Mouse (Mus musculus) cerebellum, adult 2 months (tissue): ENCODE data around the gene Rps24. TPM values are rescaled to one million over a fixed set of nuclear protein-coding genes. Genes with fewer than 3 reads are reported as not detected.
A peak's percentile ranks its signal among the peaks of the same experiment; 100 is the strongest.
"Not testable (repeated sequence)": the region's sequence is repeated elsewhere in the genome, so short reads cannot be mapped to it uniquely, and the experiment has no call there.

ENCODE experiments used
- DNase-seq, 2 experiments: peaks; one replicate each; pipeline ENCODE4 v3.0.0; 2021
- H3K27ac ChIP-seq: fragments of 200-500 bp; 2 replicates; pipeline ENCODE4 v1.5.1; 2012; ENCODE audit warnings: low read length, control low read depth, inconsistent platforms; ENCODE audit not compliant: insufficient read depth
- H3K27me3 ChIP-seq: fragments of 200-500 bp; 2 replicates; pipeline ENCODE4 v1.6.1; 2012; ENCODE audit warnings: inconsistent platforms, mild to moderate bottlenecking, low read length, moderate library complexity; ENCODE audit not compliant: control insufficient read depth, insufficient read depth
- H3K4me1 ChIP-seq: fragments of 200-500 bp; 2 replicates; pipeline ENCODE4 v1.6.1; 2011; ENCODE audit warnings: low read length; ENCODE audit not compliant: control insufficient read depth, insufficient read depth
- H3K4me3 ChIP-seq: fragments of 200-500 bp; replicated peaks from 2 replicates; pipeline ENCODE3; 2011; ENCODE audit warnings: mild to moderate bottlenecking, low read depth, low read length, control low read depth; ENCODE audit not compliant: insufficient read depth
- CTCF ChIP-seq: fragments of 200-500 bp; IDR thresholded peaks from 2 replicates; pipeline ENCODE4 v1.5.1; 2011; ENCODE audit warnings: low read depth, mild to moderate bottlenecking, control low read depth, low read length, moderate library complexity, borderline replicate concordance; ENCODE audit not compliant: insufficient read depth
- POLR2A ChIP-seq: fragments of 200-500 bp; IDR thresholded peaks from 2 replicates; pipeline ENCODE4 v1.6.1; 2011; ENCODE audit warnings: low read length, control low read depth, borderline replicate concordance; ENCODE audit not compliant: insufficient read depth
- WGBS: fragments of 180-500 bp; shearing (Covaris S2); methylation state at CpG from one replicate; pipeline ENCODE4 v1.1.7; 2018; 5-methylcytosine and 5-hydroxymethylcytosine counted together
- polyA plus RNA-seq: library from polyadenylated mRNA; depleted of rRNA; stranded (reverse); fragments of >200 nt; gene quantifications from 2 replicates; pipeline ENCODE4 v1.2.3, GENCODE M21; 2012; rRNA removed

Rps24 gene
- polyA plus RNA-seq, result 1,301 and 1,467 TPM in 2 replicates

DNA sequence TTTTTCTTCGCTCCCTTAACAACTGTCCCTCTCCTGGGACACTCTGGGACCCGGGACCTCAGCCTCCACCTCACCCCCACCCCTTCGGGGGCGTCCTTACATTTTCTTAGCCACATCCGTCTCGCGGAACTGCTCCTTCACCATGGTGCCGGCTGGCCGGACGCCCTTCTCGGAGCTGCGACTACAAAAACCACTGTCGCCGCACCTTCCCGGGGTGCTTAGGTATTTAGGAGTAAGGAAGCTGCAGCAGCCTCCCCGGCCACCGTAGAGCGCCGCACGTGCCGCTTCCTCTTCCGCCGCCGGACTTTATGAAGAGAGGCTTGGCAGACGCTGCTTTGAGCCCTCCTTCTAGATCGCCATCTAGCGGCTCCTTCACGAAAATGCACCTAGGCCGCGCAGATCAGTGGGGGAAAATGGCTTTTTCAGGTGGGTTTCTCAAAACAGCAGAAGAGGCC is at the start of gene Rps24, which contains the start of gene Polr3a:
TSS of gene Rps24 (plus strand) at position 353 of the 455 bp plus-strand sequence.
TSS of gene Polr3a (minus strand) at position 286 of the 455 bp plus-strand sequence.
- TF ChIP-seq POLR2A (peak; percentile 44; the same call in 1 of the 2 replicates), CTCF (peak; percentile 76)
- Histone ChIP-seq H3K27me3 (no peaks in the 10 kb centered on the region), H3K4me1 (peaks cover 7% of the 10 kb centered on the region), H3K4me3 (peak within 1 kb of the TSS; percentile 75), H3K27ac (no peak within 1 kb of the TSS)
- peak; percentile 91 to 92 for DNase-seq
- under 1% methylated on average over 30 of the region's 30 CpGs for WGBS

DNA sequence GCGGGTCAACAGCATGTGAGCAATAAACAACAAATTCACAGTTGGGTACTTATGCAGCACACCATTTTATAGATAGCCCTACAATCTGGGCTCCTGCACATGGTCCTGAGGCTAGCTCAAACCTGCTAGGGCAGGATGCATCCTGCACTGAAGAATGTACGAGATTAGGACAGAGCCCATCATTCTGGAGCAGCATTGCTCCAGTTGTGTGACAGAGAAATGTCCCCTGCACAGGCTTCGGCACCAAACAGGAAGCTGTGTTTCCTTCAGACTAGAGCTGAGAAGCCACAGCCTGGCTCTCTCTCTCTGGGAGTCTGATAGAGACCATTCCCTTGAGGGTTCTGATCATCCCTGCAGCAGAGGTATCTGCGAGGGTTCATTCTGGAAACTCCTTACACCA is 43.4 kb upstream of the Rps24 start:
- WGBS, result 94% methylated on average over 4 of the region's 4 CpGs
- H3K4me3 ChIP-seq, H3K27ac ChIP-seq, DNase-seq, H3K27me3 ChIP-seq, H3K4me1 ChIP-seq: not testable (repeated sequence)

DNA sequence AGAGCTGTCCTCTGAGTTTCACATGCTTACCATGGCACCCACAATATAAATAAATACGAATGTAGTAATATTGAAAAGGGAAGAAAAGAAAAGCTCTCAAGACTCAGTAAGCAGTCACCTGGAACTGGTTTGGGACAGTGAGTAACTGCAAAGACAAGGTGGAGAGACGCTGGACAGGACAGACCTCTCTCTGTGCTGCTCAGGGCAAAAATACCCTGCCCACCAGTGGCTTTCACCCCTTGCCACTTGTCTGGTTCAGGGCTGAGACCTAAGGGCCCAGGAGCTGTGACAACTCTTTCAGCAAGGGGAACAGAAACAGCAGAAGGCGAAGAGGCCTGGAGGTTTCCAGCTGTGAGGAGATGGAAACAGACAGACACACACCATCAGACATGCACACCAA is 28.7 kb upstream of the Rps24 start:
- H3K4me1 ChIP-seq, result no peaks in the 10 kb centered on the region
- TF ChIP-seq CTCF (no peak), POLR2A (no peak)
- no peaks in the 10 kb centered on the region for H3K27me3 ChIP-seq
- H3K27ac ChIP-seq, result no peak overlapping the region
- H3K4me3 ChIP-seq, result no peak overlapping the region
- no peak for DNase-seq
- WGBS, result 82% methylated on average over 3 of the region's 3 CpGs

GRCm38 (mm10) chr14:24468806-24469205 is 18.1 kb upstream of the Rps24 start:
- no peak overlapping the region for H3K27ac ChIP-seq
- no peaks in the 10 kb centered on the region for H3K4me1 ChIP-seq
- WGBS, result 61% methylated on average over 6 of the region's 6 CpGs
- TF ChIP-seq CTCF, result no peak
- no peaks in the 10 kb centered on the region for H3K27me3 ChIP-seq
- H3K4me3 ChIP-seq, result no peak overlapping the region
- no peak for DNase-seq

DNA sequence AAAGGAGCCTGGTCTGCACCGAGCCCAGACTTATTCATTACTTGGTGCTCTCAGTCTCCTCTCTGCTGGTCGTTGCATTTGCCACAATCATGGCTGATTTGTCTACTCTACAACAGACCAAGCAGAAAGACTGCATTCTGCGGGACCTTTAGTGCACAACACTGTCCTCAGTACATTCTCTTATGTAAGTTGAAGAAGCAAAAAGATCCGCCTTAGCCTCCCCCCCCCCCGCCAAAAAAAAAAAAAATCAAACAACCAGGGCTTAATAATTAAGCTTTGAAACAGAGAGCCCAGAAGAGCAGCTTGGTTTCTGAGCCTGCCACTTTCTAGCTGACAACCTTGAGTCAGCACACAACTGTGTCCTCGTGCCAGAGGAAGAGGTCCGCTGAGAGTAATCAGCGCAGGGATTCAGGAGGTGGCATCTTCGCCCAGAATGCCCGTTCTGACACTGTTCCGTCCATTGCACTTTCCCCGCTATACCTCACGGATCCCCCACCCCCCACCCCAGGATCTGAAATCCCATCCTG is 621 bp upstream of the Rps24 start:
- H3K27ac ChIP-seq, result no peak overlapping the region
- H3K4me1 ChIP-seq, result peaks cover 7% of the 10 kb centered on the region
- TF ChIP-seq POLR2A, result no peak
- no peak for TF ChIP-seq CTCF

GRCm38 (mm10) chr14:24489772-24490171 is 2.8 kb downstream of the Rps24 start:
- not testable (repeated sequence) for H3K4me3 ChIP-seq, H3K27ac ChIP-seq, H3K27me3 ChIP-seq, H3K4me1 ChIP-seq, DNase-seq
- WGBS, result 87% methylated on average over 7 of the region's 7 CpGs

More for the DNA sequence above, 621 bp upstream of the Rps24 start:
- 6% methylated on average over 13 of the region's 13 CpGs for WGBS
- no peaks in the 10 kb centered on the region for H3K27me3 ChIP-seq
- peak overlapping the region; percentile 75 for H3K4me3 ChIP-seq
- DNase-seq, result no peak

GRCm38 (mm10) chr14:24490468-24491265 is 3.7 kb downstream of the Rps24 start:
- peak overlapping the region; percentile 9 for H3K27ac ChIP-seq
- peak; percentile 97 to 98 for DNase-seq
- WGBS, result under 1% methylated on average over 64 of the region's 64 CpGs
- peaks cover 4% of the 10 kb centered on the region; the same call in 1 of the 2 replicates for H3K4me1 ChIP-seq
- H3K4me3 ChIP-seq, result peak overlapping the region; percentile 97
- no peak for TF ChIP-seq CTCF
- TF ChIP-seq POLR2A, result peak; percentile 88; the same call in 1 of the 2 replicates
- no peaks in the 10 kb centered on the region for H3K27me3 ChIP-seq

DNA sequence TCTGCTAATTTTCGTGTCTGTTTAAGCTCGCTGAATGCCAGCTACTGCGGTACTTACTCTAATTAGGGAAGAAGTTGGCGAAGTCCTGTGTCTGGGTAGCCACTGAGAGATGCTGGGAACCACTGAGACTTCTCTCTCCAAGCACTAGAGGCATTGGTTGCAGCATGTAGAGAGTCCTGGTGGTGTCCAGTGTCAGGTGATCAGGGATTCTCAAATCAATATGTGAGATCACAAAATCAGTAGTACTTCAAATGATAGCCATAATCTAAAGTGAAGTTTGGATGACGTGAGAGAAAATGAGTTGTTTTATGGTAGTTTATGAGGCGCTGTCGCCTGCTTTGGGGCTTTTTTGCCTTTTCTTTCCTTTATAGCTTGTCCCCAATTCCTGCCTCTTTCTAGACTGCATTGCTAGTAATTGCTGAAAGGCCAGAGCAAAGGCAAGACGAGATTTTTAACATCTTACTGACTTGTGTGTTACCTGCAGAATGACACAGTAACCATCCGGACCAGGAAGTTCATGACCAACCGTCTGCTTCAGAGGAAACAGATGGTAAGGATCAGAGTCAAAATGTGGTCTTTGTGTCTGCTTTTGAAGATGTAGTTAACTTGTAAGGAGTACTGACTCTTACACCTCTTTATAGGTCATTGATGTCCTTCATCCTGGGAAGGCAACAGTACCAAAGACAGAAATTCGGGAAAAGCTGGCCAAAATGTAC is 4.5 kb downstream of the Rps24 start:
- peak overlapping the region; percentile 97 for H3K4me3 ChIP-seq
- H3K27me3 ChIP-seq, result no peaks in the 10 kb centered on the region
- WGBS, result under 1% methylated on average over 11 of the region's 11 CpGs
- TF ChIP-seq CTCF (no peak), POLR2A (no peak)
- DNase-seq, result no peak
- no peaks in the 10 kb centered on the region; the same call in 1 of the 2 replicates for H3K4me1 ChIP-seq
- peak overlapping the region; percentile 9; the same call in 1 of the 2 replicates for H3K27ac ChIP-seq
